Mouse (Mus musculus): Measurements from ENCODE around the gene Psmc3.

Gene Psmc3

DNA sequence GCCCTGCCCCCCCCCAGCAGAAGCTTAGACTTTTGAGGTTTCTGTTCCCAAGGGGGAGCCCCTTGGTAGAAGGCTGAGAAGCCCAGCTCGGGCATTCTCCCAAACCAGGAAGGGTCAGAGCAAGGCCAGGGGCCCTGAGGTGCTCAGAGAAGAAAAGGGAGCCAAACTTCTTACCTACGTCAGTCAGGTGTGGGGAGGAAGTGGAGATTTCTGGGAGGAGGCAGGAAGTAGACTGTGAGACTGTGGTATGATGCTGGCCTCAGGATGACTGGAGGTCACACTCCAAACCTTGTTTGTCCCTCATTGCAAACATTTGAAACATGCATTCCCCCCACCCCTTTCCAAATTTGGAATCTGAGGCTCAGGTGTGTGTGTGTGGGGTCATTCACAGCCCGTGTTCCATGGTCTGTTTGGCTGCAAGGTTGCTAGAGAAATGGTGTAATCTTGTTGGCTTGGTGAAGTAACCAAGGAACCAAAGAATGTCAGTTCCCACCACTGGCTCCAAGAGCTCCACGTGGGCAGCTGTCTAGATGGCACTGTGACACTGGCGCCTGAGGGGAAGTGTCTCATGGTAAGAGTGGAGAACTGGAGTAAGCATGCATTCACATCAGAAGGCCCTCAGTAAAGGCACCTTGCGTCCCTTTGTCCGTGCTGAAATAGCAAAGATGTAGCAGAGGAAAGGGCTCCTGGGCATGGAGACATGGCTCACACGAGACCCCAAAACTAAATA, 27.1 kb downstream of the Psmc3 start:
- in situ Hi-C loops (cut with MboI, MseI), result no loop called here

GRCm38 (mm10) chr2:91081775-91082695, 28.2 kb downstream of the Psmc3 start, which contains the start of gene Spi1:
TSS of gene Spi1 (plus strand) at chr2:91082390.
- in situ Hi-C loops (cut with MboI, MseI), result no loop called here

- in situ Hi-C loops (cut with MboI, MseI), result no loop called here
These were observed 29.0 kb downstream of the Psmc3 start for GRCm38 (mm10) chr2:91082844-91083243.

DNA sequence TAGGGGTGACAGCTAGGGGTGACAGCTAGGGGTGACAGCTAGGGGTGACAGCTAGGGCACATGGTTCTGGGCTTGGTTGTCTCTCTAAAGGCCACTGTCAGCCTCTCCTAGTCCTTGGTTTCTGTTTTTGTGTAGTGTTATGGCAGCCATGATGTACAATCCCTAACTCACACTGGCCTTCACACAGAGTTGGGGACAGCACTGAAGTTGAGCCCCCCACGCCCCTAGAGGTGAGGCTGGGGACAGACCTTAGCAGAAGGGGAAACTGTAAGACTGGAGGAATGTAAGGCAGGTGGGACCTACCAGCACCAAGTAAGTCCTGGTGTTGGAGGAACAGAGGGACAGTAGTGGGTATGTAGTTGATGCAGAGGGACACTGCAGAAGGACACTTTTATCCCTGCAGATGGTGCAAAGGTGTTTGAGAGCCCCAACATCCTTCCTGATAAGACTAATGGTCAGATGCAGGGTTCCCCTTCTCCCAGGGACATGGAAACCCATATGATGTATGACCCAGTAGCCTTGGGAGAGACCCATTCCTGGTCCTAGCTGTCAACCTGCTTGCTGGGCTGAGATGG, 29.6 kb downstream of the Psmc3 start:
- in situ Hi-C loops (cut with MboI, MseI), result no loop called here

- in situ Hi-C loops (cut with MboI, MseI), result no loop called here
These were observed 30.5 kb downstream of the Psmc3 start for GRCm38 (mm10) chr2:91084179-91084820.

GRCm38 (mm10) chr2:91085494-91086391, 31.9 kb downstream of the Psmc3 start:
- in situ Hi-C loops (cut with MboI, MseI), result no loop called here

- in situ Hi-C loops (cut with MboI, MseI), result no loop called here
These were observed 32.8 kb downstream of the Psmc3 start for GRCm38 (mm10) chr2:91086392-91087237.

DNA sequence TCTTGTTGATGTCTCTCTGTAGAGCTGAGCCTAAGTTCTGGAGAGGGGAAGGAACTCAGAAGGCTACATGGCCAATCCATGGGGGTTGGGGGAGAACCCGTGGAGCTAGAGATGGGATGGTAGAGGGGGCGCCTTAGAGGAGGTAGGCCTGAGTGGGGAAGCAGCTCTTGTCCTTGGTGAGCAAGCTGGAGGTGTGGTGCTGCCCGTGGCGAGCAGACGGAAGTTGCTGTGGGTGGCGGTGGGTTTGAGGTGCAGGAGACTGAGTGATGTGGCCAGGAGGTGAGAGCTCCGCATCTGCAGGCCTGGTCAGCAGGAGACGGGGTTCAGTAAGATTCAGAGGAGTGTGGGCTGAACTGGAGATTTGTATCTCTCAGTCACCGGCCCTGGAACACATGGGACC, 33.6 kb downstream of the Psmc3 start:
- in situ Hi-C loops (cut with MboI, MseI), result no loop called here

GRCm38 (mm10) chr2:91088987-91089386, 35.2 kb downstream of the Psmc3 start:
- in situ Hi-C loops (cut with MboI, MseI), result no loop called here

GRCm38 (mm10) chr2:91090208-91090607, 36.4 kb downstream of the Psmc3 start:
- in situ Hi-C loops (cut with MboI, MseI), result loop anchor here (10.0 kb wide), 1 partner anchor 525 kb away; no protein-coding TSS in a partner anchor

GRCm38 (mm10) chr2:91090827-91091226, 37.0 kb downstream of the Psmc3 start:
- in situ Hi-C loops (cut with MboI, MseI), result loop anchor here (10.0 kb wide), 1 partner anchor 526 kb away; no protein-coding TSS in a partner anchor

DNA sequence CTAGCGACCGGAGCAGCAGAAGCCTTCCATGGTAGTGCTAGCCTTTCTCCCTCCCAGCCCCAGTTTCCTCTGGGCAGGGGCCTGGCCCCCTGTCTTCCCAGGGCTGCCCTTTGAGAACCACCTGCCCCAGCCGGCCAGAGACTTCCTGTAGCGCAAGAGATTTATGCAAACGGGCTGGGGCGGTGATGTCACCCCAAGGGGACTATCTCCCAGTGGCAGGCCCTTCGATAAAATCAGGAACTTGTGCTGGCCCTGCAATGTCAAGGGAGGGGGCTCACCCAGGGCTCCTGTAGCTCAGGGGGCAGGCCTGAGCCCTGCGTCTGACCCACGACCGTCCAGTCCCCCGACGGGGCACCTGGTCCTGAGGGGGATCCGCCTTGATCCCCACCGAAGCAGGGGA, 42.7 kb downstream of the Psmc3 start:
- in situ Hi-C loops (cut with MboI, MseI), result loop anchor here (10.0 kb wide), 1 partner anchor 532 kb away; no protein-coding TSS in a partner anchor

DNA sequence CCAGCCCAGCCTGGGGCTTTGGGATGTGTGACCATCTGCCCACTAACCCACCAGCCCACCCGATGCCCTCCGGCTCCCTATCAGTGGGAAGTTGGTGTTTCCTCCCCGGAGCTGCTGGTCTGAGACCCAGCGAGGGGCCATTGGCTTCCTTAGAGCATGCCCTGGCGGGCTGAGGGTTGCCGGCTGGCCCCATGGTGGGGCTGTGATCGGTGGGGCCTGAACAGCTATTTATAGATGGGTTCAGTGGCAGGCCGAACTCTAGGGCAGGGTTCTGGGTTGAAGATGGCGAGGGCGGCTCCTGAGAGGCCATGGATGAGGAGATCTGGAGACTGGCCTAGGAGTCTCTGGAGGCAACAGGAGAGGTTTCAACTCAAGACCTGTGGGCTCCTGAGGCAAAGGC, 43.2 kb downstream of the Psmc3 start:
- in situ Hi-C loops (cut with MboI, MseI), result loop anchor here (10.0 kb wide), 1 partner anchor 532 kb away; no protein-coding TSS in a partner anchor

GRCm38 (mm10) chr2:91098156-91098555, 44.3 kb downstream of the Psmc3 start:
- in situ Hi-C loops (cut with MboI, MseI), result loop anchor here (10.0 kb wide), 1 partner anchor 533 kb away; no protein-coding TSS in a partner anchor

- in situ Hi-C loops (cut with MboI, MseI), result loop anchor here (5.0 kb wide), 1 partner anchor 69 kb away; no protein-coding TSS in a partner anchor
These were observed 47.4 kb downstream of the Psmc3 start for GRCm38 (mm10) chr2:91101124-91101740.

DNA sequence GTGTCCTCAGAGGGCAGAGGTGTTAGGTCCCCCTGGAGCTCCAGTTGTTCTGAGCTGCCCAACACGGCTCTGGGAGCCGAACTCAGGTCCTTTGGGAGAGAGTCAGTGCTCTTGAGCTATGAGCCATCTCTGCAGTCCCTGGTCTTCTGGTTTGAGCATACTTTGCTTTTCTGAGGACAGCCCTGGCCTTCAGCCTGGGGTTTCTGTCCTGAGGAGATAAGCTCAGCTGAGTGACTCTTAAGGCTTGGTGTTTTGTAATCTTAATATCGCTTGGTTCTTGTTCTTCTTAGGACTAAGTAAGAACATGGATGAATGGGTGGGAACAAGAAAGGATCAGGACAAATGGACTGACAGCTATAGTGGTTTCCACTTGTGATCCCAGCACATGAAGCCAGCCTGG, 54.3 kb downstream of the Psmc3 start:
- in situ Hi-C loops (cut with MboI, MseI), result loop anchor here (5.0 kb wide), 1 partner anchor 36 kb away; the partner anchor contains the start of gene Slc39a13

DNA sequence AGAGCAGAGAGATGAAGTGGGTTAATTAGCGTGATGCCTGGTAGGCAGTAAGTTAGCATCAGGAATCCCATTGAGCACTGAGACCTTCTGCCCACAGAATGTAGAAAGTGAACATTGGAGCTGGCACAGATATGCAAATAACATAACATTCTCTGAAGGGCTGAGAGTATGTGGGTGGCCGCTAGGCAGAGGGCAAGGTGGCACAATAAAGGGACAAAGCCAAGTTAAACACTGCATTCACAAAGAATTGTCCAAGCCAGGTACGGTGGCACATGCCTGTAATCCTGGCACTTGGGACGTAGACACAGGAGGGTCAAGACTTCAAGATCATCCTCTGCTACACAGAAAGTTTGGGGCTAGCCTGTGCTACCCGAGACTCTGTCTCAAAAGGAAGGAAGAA, 55.4 kb downstream of the Psmc3 start:
- in situ Hi-C loops (cut with MboI, MseI), result loop anchor here (5.0 kb wide), 1 partner anchor 37 kb away; the partner anchor contains the start of gene Slc39a13

DNA sequence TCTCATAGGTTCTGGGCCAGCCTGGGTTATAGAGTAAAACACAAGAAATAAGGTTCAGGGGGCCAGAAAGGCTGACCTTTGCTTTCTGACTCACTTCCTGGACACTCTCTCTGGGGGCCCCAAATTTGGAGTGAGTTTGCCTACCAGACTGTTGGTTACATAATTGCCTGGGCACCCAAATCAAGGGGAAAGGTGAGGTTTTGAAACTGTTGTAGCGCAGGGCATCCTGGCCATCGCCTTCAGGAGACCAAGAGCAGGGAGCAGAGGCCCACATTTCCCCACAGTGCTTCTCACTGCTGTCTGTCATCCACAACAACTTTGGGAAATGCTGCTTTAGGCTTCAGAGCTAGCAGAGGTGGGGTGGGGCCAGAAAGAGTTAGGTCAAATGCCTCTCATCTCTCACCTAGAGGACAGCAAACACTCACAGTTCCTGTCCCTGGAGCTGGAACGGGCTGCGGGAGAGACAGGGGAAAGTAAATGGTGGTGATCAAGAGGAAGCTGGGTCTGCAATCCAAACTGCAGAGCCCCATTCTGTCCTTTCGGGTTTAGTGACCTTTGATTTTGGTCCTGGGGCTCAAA, 56.1 kb downstream of the Psmc3 start:
- in situ Hi-C loops (cut with MboI, MseI), result loop anchor here (5.0 kb wide), 1 partner anchor 38 kb away; the partner anchor contains the start of gene Slc39a13
